Mouse (Mus musculus) stomach, postnatal 0 days (tissue): ENCODE measurements around the gene Hsd3b2. TPM values are rescaled to one million over a fixed set of nuclear protein-coding genes. Genes with fewer than 3 reads are reported as not detected.

Experiments
- ATAC-seq: fragments of 200-750 bp; cut with Nextera tagmentation; 2 replicates; pipeline ENCODE4 v1.8.0; 2017; ENCODE audit not compliant: low FRiP score, low TSS enrichment
- DNase-seq: peaks from one replicate; pipeline ENCODE4 v3.0.0-alpha.2; 2016; ENCODE audit warnings: low spot score
- H3K27ac ChIP-seq: fragments of 300-500 bp; sonication (generic); replicated peaks from 2 replicates; pipeline ENCODE4 v1.5.1; 2014; ENCODE audit warnings: mild to moderate bottlenecking, control low read depth
- H3K27me3 ChIP-seq: fragments of 300-500 bp; sonication (generic); 2 replicates; pipeline ENCODE4 v1.6.1; 2014; ENCODE audit warnings: low read length; ENCODE audit not compliant: control insufficient read depth, insufficient read depth
- H3K36me3 ChIP-seq: fragments of 300-500 bp; sonication (generic); 2 replicates; pipeline ENCODE4 v1.6.1; 2014; ENCODE audit warnings: low read length, mixed read lengths; ENCODE audit not compliant: control insufficient read depth, insufficient read depth
- H3K4me1 ChIP-seq: fragments of 300-500 bp; sonication (generic); replicated peaks from 2 replicates; pipeline ENCODE4 v1.6.1; 2014; ENCODE audit warnings: antibody characterized with exemption; ENCODE audit not compliant: control insufficient read depth, insufficient read depth
- H3K4me2 ChIP-seq: fragments of 300-500 bp; sonication (generic); replicated peaks from 2 replicates; pipeline ENCODE4 v1.6.1; 2014; ENCODE audit warnings: low read depth, mild to moderate bottlenecking, control low read depth, moderate library complexity
- H3K4me3 ChIP-seq: fragments of 300-500 bp; sonication (generic); 2 replicates; pipeline ENCODE4 v1.5.1; 2014; ENCODE audit warnings: low read depth, low read length, control low read depth
- H3K9ac ChIP-seq: fragments of 300-500 bp; sonication (generic); 2 replicates; pipeline ENCODE4 v1.6.1; 2014; ENCODE audit warnings: mild to moderate bottlenecking, low read length, control low read depth, mixed read lengths
- H3K9me3 ChIP-seq: fragments of 300-500 bp; sonication (generic); 2 replicates; pipeline ENCODE4 v1.6.1; 2016; ENCODE audit warnings: low read length; ENCODE audit not compliant: control insufficient read depth
- CTCF ChIP-seq: IDR thresholded peaks from 2 replicates; pipeline ENCODE4 v1.5.1; 2016; ENCODE audit warnings: antibody characterized with exemption, low read depth, mild to moderate bottlenecking, moderate library complexity
- EP300 ChIP-seq: optimal IDR thresholded peaks from 2 replicates; pipeline ENCODE3; 2016; ENCODE audit warnings: antibody characterized with exemption
- WGBS: fragments of 180-500 bp; shearing (Covaris S2); extraction: QIAGEN DNeasy Blood & Tissue Kit; methylation state at CpG from one replicate; pipeline ENCODE4 v1.1.7; 2014; 5-methylcytosine and 5-hydroxymethylcytosine counted together
- polyA plus RNA-seq: library from polyadenylated mRNA; unstranded; fragments of >200 nt; fragmentation: Nextera tagmentation; extraction: Ambion mirVana; gene quantifications from 2 replicates; pipeline ENCODE4 v1.2.1, GENCODE M21; 2015

Hsd3b2 gene
- polyA plus RNA-seq, 1 experiment from 2014 or later = not detected

- Histone ChIP-seq H3K4me2 (no peak overlapping the region), H3K9ac (no peak overlapping the region), H3K36me3 (no peaks in the 10 kb centered on the region), H3K9me3 (no peaks in the 10 kb centered on the region), H3K27ac (no peak overlapping the region), H3K4me1 (no peaks in the 10 kb centered on the region), H3K27me3 (no peaks in the 10 kb centered on the region), H3K4me3 (no peak overlapping the region)
- 76% methylated on average over 2 of the region's 2 CpGs for WGBS
- TF ChIP-seq CTCF (no peak), EP300 (no peak)
- ATAC-seq = no peak
- no peak for DNase-seq
Observed at GRCm38 (mm10) chr3:98726281-98726680, 1.9 kb upstream of the Hsd3b2 start.

GRCm38 (mm10) chr3:98720740-98721139 is 3.6 kb downstream of the Hsd3b2 start:
- no peak for ATAC-seq
- no peaks in the 10 kb centered on the region for H3K4me1 ChIP-seq
- DNase-seq = no peak
- TF ChIP-seq EP300 (no peak), CTCF (no peak)
- H3K9me3 ChIP-seq = no peaks in the 10 kb centered on the region
- H3K27ac ChIP-seq = no peak overlapping the region
- no peaks in the 10 kb centered on the region for H3K27me3 ChIP-seq
- H3K36me3 ChIP-seq = no peaks in the 10 kb centered on the region
- H3K4me3 ChIP-seq = no peak overlapping the region
- H3K4me2 ChIP-seq = no peak overlapping the region
- H3K9ac ChIP-seq = no peak overlapping the region

- H3K27me3 ChIP-seq = no peaks in the 10 kb centered on the region
- ATAC-seq (no peak), DNase-seq (no peak)
- no peak overlapping the region for H3K4me2 ChIP-seq
- no peaks in the 10 kb centered on the region for H3K4me1 ChIP-seq
- no peak overlapping the region for H3K4me3 ChIP-seq
- H3K27ac ChIP-seq = no peak overlapping the region
- no peak overlapping the region for H3K9ac ChIP-seq
- H3K36me3 ChIP-seq = no peaks in the 10 kb centered on the region
- TF ChIP-seq CTCF (no peak), EP300 (no peak)
- H3K9me3 ChIP-seq = no peaks in the 10 kb centered on the region
- 73% methylated on average over 1 of the region's 1 CpGs for WGBS
Observed at GRCm38 (mm10) chr3:98682401-98682800, 41.9 kb downstream of the Hsd3b2 start.

GRCm38 (mm10) chr3:98680786-98681185 is 43.6 kb downstream of the Hsd3b2 start:
- Histone ChIP-seq H3K4me1 (no peaks in the 10 kb centered on the region), H3K4me3 (no peak overlapping the region), H3K4me2 (no peak overlapping the region), H3K36me3 (no peaks in the 10 kb centered on the region), H3K9ac (no peak overlapping the region), H3K27me3 (no peaks in the 10 kb centered on the region), H3K9me3 (no peaks in the 10 kb centered on the region), H3K27ac (no peak overlapping the region)
- no peak for ATAC-seq
- no peak for DNase-seq
- TF ChIP-seq CTCF = no peak
- no peak for TF ChIP-seq EP300

Other genes starting within 250 kb of the Hsd3b2 start
- not detected in 2 replicates for gene Hsd3b4, start 214.0 kb downstream of the Hsd3b2 start, polyA plus RNA-seq
- gene Gm10681, start 135.7 kb downstream of the Hsd3b2 start, polyA plus RNA-seq = not detected in 2 replicates
- gene Hsd3b5, start 94.3 kb downstream of the Hsd3b2 start, polyA plus RNA-seq = not detected in 2 replicates
- 0.12 and 0.29 TPM in 2 replicates for gene Hsd3b3, start 38.6 kb upstream of the Hsd3b2 start, polyA plus RNA-seq
- 0.15 TPM in 1 of 2 replicates, not detected in the other for gene Hsd3b6, start 89.9 kb upstream of the Hsd3b2 start, polyA plus RNA-seq
- gene Hsd3b1, start 135.3 kb upstream of the Hsd3b2 start, polyA plus RNA-seq = 1.6 TPM in 2 replicates
- gene Hao2, start 168.7 kb upstream of the Hsd3b2 start, polyA plus RNA-seq = not detected in 2 replicates